Mouse (Mus musculus) kidney, adult 10 weeks (tissue): Measurements from ENCODE around the gene Fdxr. TPM values are rescaled to one million over a fixed set of nuclear protein-coding genes. Genes with fewer than 3 reads are reported as not detected.

Experiments
- polyA plus RNA-seq: library from polyadenylated mRNA; stranded (reverse); fragments of 350-450 nt; fragmentation: Illumina TruSeq; extraction: RNeasy Lipid Tissue Mini Kit (QIAGEN cat#74804); gene quantifications from one replicate; pipeline ENCODE4 v1.2.3, GENCODE M21; 2014; ENCODE audit warnings: low read depth, low replicate concordance

Fdxr gene
- polyA plus RNA-seq = 2.1 TPM

DNA sequence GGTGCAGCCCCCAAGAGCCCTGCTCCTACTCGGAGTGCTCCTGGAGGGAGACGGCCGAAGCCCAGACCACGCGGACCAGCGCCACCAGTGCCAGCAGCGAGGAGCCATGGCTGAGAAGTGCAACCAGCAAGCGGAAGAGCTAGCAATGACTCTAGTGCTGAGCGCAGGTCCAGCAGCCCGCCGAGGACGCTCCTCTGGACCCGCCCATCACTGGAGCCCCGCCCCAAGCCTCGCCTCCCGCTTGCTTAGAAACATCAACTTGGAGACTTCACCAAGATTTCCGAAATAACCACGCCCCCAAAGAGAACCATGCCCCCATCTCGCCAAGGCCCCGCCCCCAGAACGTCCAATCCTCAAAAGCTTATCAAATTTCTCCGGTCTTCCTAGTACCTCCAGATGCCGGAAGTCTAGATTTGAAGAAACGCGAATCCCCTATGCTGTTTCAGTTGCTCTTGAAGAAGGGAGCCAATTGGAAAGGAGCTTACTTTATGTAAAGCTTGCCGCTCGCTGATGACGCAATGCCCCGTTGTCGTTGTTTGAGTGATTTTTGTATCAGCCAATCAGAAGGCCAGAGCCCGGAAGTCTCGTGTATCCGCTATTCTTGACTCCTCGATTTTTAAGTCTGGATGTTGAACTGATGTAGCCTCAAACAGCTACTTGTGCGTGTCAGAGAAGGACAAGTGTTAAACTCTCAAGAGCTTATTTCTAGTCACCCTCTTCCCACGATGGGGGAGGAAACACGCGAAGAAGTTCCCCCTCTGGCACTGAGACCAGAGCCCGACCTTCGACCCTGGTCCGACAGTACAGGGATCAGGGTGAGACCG is at the start of gene Fdxr:
Gene Fdxr (minus strand): TSS at position 271 of the 824 bp plus-strand sequence.

DNA sequence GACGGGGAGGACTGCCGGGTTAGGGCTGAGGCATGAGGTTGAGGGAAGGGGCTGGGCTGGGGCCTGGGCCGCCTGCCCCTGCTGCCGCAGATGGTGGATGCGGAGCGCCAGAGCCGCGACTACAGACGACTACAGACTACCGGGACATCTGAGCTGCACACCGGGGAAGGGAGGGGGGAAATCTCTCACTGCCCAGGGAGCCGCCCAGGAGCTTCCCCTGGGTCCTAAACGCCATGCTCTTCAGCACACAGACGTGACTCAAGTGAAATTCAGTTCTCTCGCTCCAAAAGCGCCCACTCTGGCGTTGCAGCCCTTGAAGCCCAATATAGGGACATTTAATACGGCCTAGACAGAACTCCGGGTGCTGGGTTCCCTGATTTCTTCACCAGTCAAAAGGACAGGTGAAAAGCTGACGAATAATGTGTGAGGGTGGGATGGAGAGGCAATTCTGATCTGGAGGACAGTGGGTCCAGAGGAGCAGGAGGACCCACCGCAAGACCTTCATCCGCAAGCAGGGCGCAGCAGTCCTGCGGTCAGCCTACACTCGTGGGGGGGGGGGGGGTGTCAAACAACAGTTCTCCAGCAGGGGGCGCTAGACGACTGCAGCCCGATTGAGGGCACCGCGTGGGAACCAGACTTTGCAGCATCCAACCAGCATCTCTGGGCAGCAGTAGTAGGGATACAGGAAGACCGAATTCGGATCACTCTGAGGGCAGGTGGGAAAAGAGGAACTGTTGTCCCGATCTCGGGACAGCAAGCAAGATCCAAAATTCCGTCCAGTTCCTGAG is 45.2 kb upstream of the Fdxr start, which contains the start of gene Ush1g:
Gene Ush1g (minus strand): TSS at position 136 of the 788 bp plus-strand sequence.

DNA sequence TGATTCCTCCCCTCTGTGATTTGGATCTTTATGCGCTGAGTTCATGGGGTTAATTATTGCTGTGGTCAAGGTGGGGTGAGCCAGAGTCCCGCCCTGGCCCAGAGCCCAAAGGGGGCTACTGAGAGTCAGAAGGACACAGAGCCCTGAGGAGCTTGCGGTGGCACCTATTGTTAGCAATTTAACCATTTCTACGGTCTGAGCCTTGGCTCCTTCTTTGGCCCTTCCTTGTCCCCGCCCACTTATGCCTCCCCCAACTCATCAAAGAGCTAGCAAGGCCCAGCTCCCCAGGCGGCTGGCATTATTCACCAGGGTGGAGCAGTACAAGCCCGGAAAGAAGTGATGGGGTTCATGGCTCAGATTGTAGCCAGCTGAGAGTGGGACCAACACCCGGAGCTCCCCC is 30.0 kb upstream of the Fdxr start, which contains the start of gene Otop2:
Gene Otop2 (plus strand): TSS at position 301 of the 400 bp plus-strand sequence.

DNA sequence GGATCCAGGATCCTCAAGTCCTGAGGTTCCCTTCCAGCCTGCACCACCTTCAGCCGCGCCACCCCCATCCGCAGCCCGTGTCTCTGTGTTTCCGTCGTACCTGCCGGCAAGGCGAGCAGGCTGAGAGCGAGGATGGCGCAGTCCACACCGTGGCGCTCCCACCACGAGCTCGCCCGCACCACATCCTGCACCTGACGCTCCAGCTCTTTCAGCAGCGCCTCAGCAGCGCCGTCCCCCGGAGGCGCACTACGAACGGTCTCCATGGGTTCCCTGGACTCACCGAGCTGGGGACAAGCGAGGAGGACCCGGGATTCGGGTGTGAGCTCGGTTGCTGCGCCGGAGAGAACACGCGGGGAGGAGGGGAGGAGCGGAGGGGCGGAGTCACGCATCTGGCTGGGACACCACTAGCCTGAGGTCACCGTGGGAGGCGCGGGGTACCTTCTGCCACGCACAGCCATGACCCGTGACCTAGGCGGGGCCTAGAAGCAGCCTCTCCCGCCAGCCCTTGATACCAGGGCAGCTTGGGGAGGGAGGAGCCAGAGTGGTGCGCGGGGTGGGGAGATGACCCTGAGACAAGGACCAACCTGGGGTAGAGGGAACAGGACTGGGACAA is 20.5 kb upstream of the Fdxr start, which contains the start of gene Fads6:
Gene Fads6 (minus strand): TSS at position 450 of the 613 bp plus-strand sequence.

DNA sequence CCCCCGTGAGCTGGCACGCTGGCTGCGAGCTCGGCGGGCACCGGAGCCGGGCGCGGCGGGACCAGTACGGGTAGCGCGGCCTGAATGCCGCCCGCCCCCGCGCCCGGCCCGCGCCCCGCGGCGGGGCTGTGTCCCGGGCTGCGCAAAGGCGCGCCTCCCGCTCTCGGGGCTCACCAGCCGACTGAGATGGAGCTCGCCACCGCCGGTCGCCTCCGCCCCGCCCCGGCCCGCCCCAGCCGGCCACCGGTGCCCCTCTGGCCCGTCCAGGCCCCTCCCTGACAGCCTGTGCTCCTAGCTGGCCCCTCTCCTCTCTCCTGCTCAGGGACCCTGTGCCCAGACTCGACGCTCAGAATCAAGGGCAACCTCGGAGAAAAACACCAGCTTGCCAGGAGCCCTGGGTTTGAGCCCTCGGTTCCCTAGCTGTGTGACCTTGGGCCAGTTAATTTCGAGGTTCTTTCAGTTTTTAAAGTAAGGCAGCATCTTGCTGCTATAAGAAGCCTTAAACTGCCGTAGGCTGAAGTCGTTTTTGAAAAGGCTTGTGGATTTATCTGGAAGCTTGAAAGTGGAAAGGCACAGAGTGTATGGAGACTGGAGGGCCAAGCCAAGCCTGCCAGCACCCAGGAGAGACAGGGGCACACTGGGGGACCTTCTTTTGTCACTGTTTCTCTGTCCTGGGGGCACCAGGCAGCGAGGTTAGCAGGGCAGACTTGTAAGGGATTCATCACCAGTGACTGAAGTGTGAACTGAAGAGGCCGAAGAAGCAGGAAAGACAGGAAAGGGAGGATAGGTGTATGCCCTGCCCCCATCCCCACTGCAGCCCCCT is 9.6 kb downstream of the Fdxr start, which contains the start of gene Grin2c:
Gene Grin2c (minus strand): TSS at position 183 of the 823 bp plus-strand sequence.

Other genes with a start within 250 kb of the Fdxr start
- not detected for gene Cd300ld5, start 239.3 kb downstream of the Fdxr start, polyA plus RNA-seq
- not detected for gene Cd300ld3, start 228.6 kb downstream of the Fdxr start, polyA plus RNA-seq
- gene Cd300e, start 214.9 kb downstream of the Fdxr start, polyA plus RNA-seq = not detected
- gene Rab37, start 185.6 kb downstream of the Fdxr start, polyA plus RNA-seq = not detected
- not detected for gene Cd300lf, start 143.1 kb downstream of the Fdxr start, polyA plus RNA-seq
- 36.7 TPM for gene Slc9a3r1, start 113.7 kb downstream of the Fdxr start, polyA plus RNA-seq
- 0.57 TPM for gene Tmem104, start 89.6 kb downstream of the Fdxr start, polyA plus RNA-seq
- 1.6 TPM for gene Nat9, start 89.2 kb downstream of the Fdxr start, polyA plus RNA-seq
- not detected for gene Grin2c, start 9.8 kb downstream of the Fdxr start, polyA plus RNA-seq
- 9.9 TPM for gene Fads6, start 20.6 kb upstream of the Fdxr start, polyA plus RNA-seq
- gene Otop2, start 30.1 kb upstream of the Fdxr start, polyA plus RNA-seq = not detected
- not detected for gene Ush1g, start 45.0 kb upstream of the Fdxr start, polyA plus RNA-seq
- not detected for gene Otop3, start 57.7 kb upstream of the Fdxr start, polyA plus RNA-seq
- gene Hid1, start 90.7 kb upstream of the Fdxr start, polyA plus RNA-seq = not detected
- gene Cdr2l, start 104.9 kb upstream of the Fdxr start, polyA plus RNA-seq = 0.12 TPM
- 21.0 TPM for gene Mrpl58, start 126.7 kb upstream of the Fdxr start, polyA plus RNA-seq
- gene Atp5h, start 142.9 kb upstream of the Fdxr start, polyA plus RNA-seq = 905 TPM
- gene Kctd2, start 143.1 kb upstream of the Fdxr start, polyA plus RNA-seq = 19.2 TPM
- not detected for gene Trim80, start 163.5 kb upstream of the Fdxr start, polyA plus RNA-seq
- 15.7 TPM for gene Slc16a5, start 185.4 kb upstream of the Fdxr start, polyA plus RNA-seq
- gene Armc7, start 198.6 kb upstream of the Fdxr start, polyA plus RNA-seq = 0.40 TPM
- gene Nt5c, start 214.8 kb upstream of the Fdxr start, polyA plus RNA-seq = 1.6 TPM
- 5.1 TPM for gene Jpt1, start 237.3 kb upstream of the Fdxr start, polyA plus RNA-seq